Mouse (Mus musculus) layer of hippocampus, postnatal 10 days (tissue): Measurements from ENCODE around the gene Angptl6. TPM values are rescaled to one million over a fixed set of nuclear protein-coding genes. Genes with fewer than 3 reads are reported as not detected.

ENCODE experiments used
- DNase-seq, 2 experiments: peaks; one replicate each; pipeline ENCODE4 v3.0.0; 2021; ENCODE audit warnings: low spot score in 2 of 2
- total RNA-seq, 2 experiments: library from RNA; stranded (reverse); gene quantifications; 2 replicates each; pipeline ENCODE4 v1.2.3; 2021

Gene Angptl6
- total RNA-seq, 2 experiments from 2014 or later: 10.4 to 12.8 TPM

DNA sequence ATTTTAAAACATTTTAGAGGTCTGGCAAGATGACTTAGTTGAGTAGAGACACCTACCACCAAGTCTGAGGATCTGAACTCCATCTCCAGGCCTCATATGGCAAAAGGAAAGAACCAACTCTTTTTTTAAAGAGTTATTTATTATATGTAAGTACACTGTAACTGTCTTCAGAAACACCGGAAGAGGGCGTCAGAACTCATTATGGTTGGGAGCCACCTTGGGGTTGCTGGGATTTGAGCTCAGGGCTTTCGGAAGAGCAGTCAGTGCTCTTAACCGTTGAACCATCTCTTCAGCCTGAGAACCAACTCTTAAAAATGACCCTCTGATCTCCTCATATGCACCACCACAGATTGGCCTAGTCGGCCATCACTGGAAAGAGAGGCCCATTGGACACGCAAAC is 7.7 kb upstream of the Angptl6 start:
- DNase-seq: no peak

DNA sequence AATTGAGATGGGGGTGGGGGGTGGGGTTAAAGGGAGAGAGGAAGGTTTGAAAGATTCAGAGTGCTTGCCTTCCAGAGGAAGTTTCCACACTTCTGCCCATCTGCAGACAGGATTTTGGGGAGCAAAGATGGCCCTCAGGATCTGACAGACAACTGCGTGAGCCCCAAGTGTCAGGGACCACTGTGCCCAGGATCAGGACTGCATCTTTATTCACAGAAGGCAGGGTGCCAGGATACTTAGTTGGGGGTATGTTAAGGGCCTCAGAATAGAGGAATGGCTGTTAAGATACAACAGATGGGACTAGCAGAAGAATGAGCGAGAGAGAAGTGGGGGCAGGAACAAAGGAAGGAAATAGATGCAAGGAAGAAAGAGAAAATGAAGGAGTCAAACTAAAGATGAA is 7.0 kb upstream of the Angptl6 start:
- DNase-seq: no peak

DNA sequence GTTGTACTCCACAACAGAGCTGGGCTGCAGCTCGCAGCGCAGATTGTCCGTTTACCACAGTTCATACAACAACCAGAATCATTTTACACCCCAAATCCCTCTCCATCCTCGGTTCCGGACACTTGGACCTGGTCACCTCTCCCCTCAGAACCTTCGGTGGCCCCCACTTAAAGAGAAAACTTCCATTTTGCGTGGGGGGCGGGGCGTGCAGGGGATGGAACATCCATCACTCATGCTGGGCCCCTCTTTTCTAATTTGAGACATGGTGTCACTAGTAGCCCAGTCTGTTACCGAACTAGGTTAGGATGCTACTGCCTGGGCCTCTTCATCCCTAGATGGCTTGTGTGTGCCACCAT is 839 bp downstream of the Angptl6 start:
- DNase-seq: no peak

DNA sequence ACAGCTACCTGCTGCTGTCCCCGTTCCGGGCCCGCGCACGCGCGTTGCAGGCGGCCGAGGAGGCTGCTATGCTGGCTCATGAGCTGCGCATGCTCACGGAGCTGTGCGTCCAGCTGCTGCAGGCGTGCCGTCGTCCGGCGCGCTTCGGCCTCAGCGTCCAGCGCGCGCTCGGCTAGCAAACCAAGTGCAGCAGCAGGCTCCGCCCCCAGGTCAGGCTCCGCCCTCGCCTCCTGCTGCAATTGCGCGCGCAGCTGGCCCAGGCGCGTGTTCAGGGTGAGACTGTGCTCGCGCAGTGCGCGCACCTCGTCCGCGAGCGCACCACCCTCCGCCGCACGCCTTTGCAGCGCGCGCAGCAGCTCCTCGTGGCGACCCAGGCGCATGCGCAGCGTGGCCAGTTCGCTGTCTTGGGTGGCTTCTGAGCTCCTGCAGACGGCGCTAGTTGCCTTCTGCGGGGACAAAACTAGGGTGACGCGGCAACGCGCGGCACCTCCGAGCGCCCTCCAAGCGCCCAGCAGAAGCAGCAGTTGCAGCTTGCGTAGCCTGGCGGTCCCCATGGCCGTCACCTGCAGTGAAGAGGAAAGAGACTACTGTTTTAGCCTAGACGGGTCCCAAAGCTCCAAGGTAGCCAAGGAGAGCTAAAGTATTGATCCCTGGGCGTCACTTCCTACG is 1.4 kb downstream of the Angptl6 start:
- DNase-seq: peak; percentile 99 to 100

DNA sequence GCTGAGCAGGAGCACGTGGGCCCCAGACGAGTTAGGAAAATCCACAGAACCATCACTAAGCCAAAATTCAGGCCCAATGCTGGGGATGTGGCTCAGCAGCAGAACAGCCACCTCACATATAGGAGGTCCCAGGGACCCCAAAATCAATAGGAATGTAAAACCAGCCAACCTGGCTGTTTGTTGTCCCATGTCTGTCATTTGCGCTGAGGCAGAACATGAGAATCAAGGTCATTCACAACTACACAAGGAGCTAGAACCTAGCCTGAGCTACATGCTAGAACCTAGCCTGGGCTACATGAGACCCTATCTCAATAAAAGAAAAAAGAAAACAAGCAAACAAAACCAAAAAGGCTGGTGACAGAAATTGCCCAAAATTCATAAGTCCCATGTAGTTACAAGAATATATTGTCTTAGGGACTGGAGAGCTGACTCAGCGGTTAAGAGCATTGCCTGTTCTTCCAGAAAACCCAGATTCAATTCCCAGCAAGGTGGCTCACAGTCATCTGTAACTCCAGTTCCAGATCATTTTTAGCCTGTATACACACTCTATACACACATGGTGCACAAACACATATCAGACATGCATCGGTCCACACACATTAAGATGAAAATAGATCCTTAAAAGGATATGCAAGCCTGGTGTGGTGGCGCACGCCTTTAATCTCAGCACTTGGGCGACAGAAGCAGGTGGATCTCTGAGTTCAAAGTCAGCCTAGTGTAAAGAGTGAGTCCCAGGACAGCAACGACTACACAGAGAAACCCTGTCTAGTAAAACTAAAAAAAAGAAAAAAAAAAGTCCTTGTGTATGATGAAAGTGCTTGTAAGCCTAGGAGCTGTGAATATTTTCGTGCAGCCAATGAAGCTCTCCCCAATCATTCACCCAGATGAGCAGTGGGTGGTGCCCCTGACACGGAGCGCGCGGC is 2.1 kb downstream of the Angptl6 start:
- DNase-seq: no peak

DNA sequence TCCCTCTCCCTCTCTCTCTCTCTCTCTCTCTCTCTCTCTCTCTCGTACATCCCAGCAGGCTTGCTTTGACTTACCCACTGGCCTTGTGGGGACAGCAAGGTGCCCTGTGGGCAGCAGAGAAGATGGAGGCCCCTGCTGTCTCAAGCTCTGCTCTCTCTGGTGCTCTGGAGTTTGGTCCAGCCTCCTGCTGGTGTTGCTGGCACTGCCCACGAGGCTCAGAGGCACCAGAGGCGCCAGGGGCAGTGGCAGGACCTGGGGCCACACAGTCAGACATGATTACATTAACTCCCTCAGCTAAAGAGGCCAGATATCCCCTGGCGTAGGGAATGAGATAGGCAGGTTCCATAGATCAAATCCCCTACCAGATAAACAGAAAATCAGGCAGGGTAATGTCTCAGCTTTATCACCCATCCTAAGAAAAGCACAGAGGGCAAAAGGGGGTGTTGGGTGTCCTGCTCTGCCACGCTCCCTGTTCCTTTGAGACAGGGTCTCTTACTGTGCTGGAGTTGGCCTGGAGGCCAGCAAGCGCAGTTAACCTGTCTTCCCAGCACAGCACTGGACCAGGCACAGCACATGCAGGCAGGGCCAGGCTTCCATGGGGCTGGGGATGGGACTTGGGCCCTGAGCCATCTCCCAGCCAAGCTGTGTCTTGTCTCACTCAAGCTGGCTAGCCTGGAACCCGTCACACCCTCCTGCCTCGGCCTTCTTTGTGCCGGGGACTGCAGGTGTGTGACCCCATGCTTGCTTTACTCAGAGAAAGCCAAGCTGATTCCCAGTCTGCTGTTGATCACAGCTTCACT is 3.0 kb downstream of the Angptl6 start:
- no peak for DNase-seq

DNA sequence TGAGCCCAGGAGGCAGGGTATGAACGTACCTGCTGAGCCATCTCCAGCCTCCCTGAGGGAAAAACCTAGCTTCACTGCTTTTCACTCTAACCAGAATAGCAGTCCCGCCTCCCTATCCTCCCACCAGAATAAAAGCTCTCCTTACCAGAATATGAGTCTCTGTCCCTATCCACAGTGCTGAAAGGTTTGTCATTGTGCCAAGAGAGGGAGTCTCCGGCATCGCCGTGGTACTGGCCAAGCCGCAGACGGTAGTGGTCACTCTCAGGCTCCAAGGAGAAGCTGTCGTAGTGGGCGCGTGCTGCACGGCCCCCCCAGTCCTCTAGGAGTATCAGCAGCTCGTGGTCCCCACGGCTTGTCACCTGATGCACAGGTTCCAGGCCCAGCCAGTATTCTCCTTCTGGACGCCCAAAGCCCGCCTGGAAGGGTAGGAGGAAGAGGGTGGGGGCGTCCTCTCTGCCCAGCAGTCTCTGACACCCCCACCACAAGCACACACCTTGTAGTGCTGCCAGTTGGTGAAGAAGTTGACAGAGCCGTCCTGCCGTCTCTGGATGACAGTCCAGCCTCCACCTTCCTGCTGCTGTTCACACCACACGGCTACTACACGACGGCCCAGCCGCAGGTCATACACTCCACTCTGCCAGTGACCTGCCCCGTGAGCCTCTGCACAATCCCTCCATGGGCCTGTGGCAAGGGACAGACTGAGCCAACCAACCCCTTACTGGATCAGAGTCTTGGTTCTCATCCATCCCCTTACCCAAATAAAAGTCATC is 4.3 kb downstream of the Angptl6 start:
- no peak for DNase-seq

DNA sequence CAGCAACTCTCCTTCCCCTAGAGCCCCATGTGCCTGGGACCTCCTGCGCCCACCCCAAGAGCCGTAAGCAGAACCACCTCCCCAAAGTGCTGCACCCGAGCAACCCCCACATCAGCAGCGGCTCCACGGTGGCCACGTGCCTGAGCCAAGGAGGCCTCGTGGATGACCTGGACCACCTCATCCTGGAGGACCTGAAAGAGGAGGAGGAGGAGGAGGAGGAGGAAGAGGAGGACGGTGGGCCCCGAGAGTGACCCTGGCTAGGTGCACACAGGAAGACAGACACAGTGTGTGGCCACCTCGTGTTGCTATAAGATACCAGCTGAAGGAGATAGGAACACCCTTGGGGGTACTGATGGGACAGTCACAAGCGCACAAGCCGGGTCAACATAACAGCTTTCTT is 6.0 kb downstream of the Angptl6 start:
- DNase-seq: no peak

DNA sequence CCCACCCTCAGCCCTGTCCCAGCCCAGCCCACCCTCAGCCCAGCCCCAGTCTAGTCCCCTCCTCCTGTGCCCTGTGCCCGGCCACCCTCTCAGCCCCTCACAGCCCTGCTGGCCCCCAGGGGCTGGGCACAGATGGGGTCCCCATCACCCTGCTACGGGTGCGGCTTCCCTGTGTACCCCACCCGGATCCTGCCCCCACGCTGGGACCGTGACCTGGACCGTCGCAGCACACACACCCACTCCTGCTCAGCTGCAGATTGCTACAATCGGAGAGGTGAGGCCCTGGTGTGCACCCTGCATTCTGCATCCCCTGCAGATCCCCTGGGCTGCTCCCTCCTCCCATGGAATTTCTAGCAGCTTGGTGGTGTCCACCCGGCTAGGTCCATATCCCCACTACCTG is 6.5 kb downstream of the Angptl6 start:
- DNase-seq: no peak

DNA sequence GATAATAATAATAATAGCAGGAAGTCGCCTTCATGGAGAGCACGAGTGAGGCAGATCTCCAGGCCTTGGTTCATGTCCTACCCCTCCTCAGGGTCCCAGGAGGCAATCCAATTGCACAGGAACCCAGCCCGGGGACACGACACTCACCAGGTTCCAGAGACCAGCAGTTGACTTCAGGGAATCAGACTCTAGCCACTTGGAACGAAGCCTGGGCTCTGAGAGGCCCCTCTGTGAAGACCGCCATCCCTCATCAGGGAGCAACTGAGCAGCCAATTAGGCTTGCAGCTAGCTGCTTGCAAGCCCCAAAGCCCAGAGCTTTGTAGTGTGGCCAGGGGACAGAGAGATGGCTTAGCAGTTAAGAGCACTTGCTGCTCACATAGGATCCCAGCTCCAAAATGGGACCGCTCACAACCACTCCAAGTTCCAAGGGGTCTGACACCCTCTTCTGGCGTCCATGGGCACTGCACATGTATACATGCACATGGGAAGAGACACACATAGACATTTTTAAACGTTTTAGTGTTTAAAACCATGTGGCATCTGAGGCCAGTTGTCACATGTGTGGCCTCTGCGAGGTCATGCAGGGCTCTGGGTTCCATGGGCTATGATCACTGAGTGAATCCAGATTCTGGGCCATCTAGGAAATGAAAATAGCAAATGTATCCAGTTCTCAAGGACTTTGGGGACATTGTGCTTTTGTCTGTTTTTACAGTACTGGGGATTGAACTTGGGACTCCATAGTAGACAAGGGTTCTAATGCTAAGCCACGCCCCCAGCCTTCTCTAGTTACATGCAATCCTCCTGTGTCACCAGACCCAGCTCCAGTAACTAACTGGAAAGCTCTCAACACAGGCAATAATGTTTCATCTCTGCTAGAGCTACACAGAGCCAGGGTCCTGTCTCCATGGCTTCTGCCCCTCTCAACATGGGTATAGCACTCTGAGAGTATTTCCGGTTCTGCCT is 9.0 kb downstream of the Angptl6 start:
- no peak for DNase-seq

DNA sequence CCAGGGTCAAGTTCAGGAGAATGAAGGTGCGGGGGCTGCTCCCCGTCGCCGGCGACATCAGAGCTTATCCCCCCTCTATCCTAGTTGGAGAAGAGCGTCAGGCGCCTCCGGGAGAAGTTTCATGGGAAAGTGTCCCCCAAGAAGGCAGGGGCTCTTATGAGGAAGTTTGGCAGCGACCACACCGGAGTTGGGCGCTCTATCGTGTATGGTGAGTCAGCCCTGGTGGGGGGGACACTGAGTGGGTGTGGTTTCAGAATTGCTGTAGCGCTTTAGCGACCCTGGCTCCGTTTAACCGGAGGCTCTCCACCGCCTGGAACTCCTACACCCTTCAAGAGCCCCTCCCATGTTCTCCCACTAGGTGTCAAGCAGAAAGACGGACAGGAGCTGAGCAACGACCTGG is 10.3 kb downstream of the Angptl6 start:
- DNase-seq: no peak

DNA sequence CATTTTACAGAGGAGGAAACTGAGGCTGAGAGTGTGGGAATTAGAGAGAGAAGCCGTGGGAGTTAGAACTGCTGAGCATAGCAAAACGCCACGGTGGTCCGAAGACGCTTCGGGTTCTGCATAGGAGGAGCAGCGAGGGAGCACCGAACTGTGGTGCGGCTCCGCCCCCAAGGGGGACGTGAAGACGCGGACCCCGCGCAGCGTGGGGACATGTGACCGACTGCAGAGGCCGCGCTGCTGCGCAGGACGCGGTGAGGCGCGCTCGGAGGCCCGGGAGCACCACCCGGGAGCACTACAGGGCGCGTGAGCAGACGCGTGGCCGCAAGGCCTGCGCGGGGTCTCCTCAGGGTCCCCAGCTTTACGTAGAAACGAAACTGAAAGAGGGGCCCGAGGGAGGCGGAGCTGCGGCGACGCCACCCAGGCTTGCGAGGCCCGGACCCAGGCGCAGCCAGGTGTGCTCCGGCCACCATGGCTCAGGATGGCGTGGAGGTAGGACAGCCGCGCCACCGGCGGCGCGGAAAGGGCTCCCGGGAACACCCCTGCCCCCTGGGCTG is 11.0 kb downstream of the Angptl6 start, which contains the start of gene A230050P20Rik:
Gene A230050P20Rik (plus strand): TSS at position 195 of the 554 bp plus-strand sequence.
- peak; percentile 69 to 75 for DNase-seq

DNA sequence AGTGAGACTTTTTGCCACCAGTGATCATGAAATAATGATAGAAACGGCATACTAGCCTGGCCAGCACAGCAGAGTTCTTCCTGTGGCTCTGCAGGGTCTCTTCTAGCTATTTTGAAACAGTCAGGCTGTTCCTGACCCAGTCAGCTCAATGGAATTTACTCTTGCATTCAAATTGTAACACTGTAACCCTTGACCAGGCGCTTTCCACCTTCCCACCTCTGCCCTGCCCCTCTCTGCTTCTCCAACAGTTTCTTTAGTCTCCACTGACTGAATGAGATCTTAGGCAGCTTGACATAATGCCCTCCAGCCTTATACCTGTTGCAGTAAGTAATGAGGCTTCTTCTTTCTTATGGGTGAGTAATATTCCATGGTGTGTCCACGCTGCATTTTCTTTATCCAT is 12.6 kb downstream of the Angptl6 start:
- DNase-seq: no peak

DNA sequence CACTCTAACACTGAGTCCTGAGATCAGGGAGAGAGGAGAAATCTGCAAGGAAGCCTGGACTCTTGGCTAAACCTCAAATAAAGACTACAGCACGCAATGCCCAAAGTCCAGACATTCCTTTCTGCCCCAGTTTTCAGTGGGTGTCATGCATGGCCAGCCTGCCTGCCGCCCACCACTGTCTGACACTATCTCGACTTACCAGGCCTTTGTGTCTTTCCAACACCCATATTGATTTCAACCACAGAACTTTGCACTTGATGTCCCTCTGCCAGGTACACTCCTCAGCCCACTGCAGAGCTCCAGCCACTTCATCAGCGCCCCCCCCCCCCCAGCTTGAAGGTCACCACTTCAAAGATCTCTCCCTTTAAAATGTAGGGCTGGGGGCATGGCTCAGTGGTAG is 17.3 kb downstream of the Angptl6 start:
- no peak for DNase-seq

DNA sequence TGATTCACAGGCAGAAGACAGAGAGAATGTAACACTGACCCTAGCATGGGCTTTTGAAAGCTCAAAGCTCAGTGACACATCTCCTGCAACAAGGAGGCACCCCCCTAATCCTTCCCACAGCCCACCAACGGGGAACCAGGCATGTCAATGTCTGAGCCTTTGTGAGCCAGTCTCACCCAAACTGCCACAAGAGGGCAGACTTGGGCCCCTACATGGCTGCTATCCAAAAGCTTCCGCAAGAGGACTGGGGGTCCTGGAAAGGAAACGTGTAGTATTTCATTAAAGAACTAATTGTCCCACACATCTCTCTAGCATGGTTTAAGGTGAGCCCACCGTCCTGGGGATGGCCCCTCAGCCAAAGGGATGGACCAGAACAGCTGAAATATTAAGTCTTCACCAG is 17.7 kb downstream of the Angptl6 start:
- peak; percentile 41 to 51 for DNase-seq

DNA sequence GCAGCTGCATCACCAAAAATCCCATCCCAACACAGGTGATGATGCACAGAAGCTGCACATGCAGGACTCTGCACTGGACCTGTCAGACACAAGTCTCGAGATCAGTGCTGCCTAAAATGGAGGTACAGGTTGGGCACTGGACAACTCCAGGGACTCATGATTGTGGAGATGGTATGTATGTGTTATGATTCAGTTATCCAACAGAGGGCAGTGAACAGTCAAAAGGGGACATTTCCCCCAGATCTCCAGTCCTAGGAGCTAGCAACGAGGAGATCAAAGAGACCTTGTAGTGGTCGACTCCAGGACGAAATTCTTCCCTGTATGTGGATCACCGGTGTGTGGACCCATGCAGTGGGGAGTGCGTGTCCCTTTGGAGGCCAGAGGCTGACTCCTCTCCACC is 19.6 kb downstream of the Angptl6 start:
- no peak for DNase-seq

DNA sequence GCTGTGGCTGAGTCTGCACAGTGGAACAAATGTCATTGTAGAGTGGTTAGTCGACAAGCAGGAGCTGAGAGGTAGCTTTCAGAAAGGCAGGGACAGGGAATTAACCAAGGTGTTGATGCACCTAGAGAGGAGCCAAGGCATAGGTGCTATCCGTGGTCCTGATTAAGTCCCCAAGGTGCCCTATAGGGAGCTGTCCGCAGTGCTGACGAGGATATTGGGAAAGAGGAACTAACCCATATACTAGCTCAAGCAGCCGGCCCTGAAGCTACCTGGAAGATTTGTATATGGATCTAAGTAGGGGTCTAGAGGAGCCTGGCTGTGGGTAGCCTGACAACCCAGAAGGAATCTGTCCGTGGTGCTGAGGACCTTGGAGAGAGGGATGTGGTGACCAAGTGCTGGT is 22.4 kb downstream of the Angptl6 start:
- no peak for DNase-seq

DNA sequence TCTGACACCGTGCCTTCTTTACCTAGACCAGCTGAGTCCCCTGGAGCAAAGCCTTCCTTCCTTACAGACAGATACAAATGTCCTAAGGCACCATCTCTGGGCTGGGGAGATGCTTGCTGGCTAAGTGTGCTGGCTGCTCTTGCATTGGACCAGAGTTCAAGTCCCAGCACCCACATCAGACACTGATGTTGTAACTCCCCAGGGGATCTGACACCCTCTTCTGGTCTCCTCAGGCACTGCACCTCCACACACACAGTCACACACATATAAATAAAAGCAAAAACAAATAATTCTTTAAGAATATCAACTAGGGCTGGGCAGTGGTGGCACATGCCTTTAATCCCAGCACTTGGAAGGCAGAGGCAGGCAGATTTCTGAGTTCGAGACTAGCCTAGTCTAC is 29.3 kb downstream of the Angptl6 start:
- no peak for DNase-seq

DNA sequence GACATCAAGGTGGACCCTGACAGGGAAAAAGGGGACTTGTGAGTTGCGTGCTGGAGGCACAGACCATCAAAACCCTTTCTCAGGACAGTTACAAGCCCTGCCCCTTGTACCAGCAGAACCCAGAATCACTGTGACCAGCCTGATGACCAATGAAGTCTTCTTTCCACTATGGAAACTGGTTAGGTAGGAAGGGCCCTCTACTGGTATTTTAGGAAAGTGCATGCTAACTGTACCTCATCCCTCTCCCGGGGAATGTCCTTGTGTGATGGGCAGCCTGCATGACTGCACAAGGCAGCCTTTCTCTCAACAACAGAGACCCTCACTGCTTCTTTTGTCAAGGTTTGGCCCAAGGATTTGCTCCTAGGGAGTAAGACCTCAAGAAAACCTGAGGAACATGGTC is 36.9 kb downstream of the Angptl6 start:
- DNase-seq: peak; percentile 26 to 33

DNA sequence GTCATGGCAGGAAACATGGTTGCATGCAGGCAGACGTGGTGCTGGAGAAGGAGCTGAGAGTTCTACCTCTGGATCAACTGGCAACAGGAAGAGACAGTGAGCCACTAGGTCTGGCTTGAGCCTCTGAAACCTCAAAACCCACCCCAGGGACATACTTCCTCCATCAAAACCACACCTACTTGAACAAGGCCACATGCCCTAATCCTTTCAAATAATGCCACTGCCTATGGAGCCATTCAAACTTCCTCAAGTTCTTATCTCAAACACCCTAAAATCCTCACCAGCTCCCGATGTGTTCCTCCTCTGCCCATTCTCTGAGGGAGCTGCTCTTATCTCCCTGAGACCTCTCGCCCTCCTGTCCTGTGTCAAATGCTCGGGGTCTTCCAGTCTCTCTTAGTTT is 37.3 kb downstream of the Angptl6 start:
- no peak for DNase-seq
